Mouse (Mus musculus) small intestine, adult 2 months (tissue): ENCODE results near the gene Tnk2. TPM values are rescaled to one million over a fixed set of nuclear protein-coding genes. Genes with fewer than 3 reads are reported as not detected.

ENCODE experiments used
- H3K27ac ChIP-seq: fragments of 200-500 bp; 2 replicates; pipeline ENCODE4 v1.5.1; 2012; ENCODE audit warnings: low read depth, low read length, control low read depth, inconsistent platforms; ENCODE audit not compliant: insufficient read depth
- H3K27me3 ChIP-seq: fragments of 200-500 bp; 2 replicates; pipeline ENCODE4 v1.6.1; 2012; ENCODE audit warnings: mild to moderate bottlenecking, moderate library complexity, low read length, inconsistent platforms; ENCODE audit not compliant: control insufficient read depth, insufficient read depth
- H3K36me3 ChIP-seq: fragments of 200-500 bp; 2 replicates; pipeline ENCODE4 v1.6.1; 2012; ENCODE audit warnings: mild to moderate bottlenecking, low read length, control low read depth, inconsistent platforms; ENCODE audit not compliant: control insufficient read depth, insufficient read depth
- H3K4me1 ChIP-seq: fragments of 200-500 bp; 2 replicates; pipeline ENCODE4 v1.6.1; 2012; ENCODE audit warnings: low read length, inconsistent platforms, mixed read lengths; ENCODE audit not compliant: control insufficient read depth, insufficient read depth, insufficient read length
- H3K4me3 ChIP-seq: fragments of 200-500 bp; 2 replicates; pipeline ENCODE4 v1.5.1; 2012; ENCODE audit warnings: low read depth, mild to moderate bottlenecking, control low read depth, inconsistent platforms, low read length, moderate library complexity
- CTCF ChIP-seq: fragments of 200-500 bp; IDR thresholded peaks from 2 replicates; pipeline ENCODE4 v1.5.1; 2012; ENCODE audit warnings: low read depth, mild to moderate bottlenecking, control low read depth, inconsistent platforms, low read length, moderate library complexity, mixed read lengths; ENCODE audit not compliant: insufficient replicate concordance, insufficient read length; ENCODE audit errors: extremely low read depth
- POLR2A ChIP-seq: fragments of 200-500 bp; IDR thresholded peaks from 2 replicates; pipeline ENCODE4 v1.6.1; 2012; ENCODE audit warnings: low read depth, mild to moderate bottlenecking, control low read depth, inconsistent platforms, low read length, moderate library complexity
- WGBS: fragments of 180-500 bp; shearing (Covaris S2); methylation state at CpG from one replicate; pipeline ENCODE4 v1.1.7; 2018; 5-methylcytosine and 5-hydroxymethylcytosine counted together
- polyA plus RNA-seq: library from polyadenylated mRNA; depleted of rRNA; stranded (reverse); fragments of >200 nt; gene quantifications from 2 replicates; pipeline ENCODE4 v1.2.3, GENCODE M21; 2012

Tnk2 gene
- polyA plus RNA-seq, 1 experiment: 57.5 TPM

- TF ChIP-seq CTCF: no peak
- 0 out of 2 replicates have a peak, but pooled peaks have one; percentile 11 for TF ChIP-seq POLR2A
- 24% methylated on average over 17 of the region's 17 CpGs for WGBS
- peak overlapping the region; percentile 92 for H3K27ac ChIP-seq
Observed at GRCm38 (mm10) chr16:32707111-32707823, 63.6 kb downstream of the Tnk2 start.

GRCm38 (mm10) chr16:32707824-32708456 lies 64.3 kb downstream of the Tnk2 start:
- peaks cover 32% of the 10 kb centered on the region for H3K4me1 ChIP-seq
- H3K27ac ChIP-seq: peak overlapping the region; percentile 92
- TF ChIP-seq POLR2A: no peak; the same call in 1 of the 2 replicates
- no peak for TF ChIP-seq CTCF
- no peaks in the 10 kb centered on the region for H3K27me3 ChIP-seq
- no peaks in the 10 kb centered on the region for H3K36me3 ChIP-seq
- peak overlapping the region; percentile 41 for H3K4me3 ChIP-seq
- WGBS: 27% methylated on average over 9 of the region's 9 CpGs

More at GRCm38 (mm10) chr16:32707111-32707823, 63.6 kb downstream of the Tnk2 start:
- H3K27me3 ChIP-seq: no peaks in the 10 kb centered on the region
- no peaks in the 10 kb centered on the region for H3K36me3 ChIP-seq
- peaks cover 32% of the 10 kb centered on the region for H3K4me1 ChIP-seq
- H3K4me3 ChIP-seq: peak overlapping the region; percentile 33; the same call in 1 of the 2 replicates

DNA sequence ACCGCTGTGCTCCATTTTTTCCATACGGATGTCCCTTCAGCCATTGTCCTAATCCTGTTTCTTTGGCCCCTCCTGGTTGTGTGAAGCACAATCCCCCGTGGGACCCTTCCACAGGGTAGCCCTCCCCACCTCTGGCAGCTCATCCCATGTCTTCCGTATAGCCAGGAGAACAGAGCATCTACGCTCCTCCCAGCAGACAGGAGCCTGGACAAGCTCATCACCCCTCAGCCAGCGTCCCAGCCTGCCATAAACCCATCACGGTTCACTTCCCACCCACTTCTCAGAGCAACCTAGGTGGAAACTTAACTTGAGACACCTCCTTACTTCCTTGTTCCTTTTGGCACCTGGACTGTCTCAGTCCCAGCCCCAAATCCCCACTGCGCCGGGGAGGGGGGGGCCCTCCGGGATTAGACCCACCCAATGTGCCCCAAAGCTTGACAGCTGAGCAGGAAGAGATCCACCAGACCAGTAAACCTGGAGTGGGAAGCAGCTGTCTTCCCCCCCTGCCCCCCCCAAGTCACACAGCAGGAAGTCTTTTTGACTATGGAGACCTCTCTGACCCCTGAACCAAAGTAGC lies 64.9 kb downstream of the Tnk2 start:
- H3K36me3 ChIP-seq: no peaks in the 10 kb centered on the region
- 17% methylated on average over 10 of the region's 10 CpGs for WGBS
- H3K4me3 ChIP-seq: peak overlapping the region; percentile 41
- TF ChIP-seq POLR2A (no peak; the same call in 1 of the 2 replicates), CTCF (no peak)
- peaks cover 31% of the 10 kb centered on the region for H3K4me1 ChIP-seq
- no peaks in the 10 kb centered on the region for H3K27me3 ChIP-seq
- peak overlapping the region; percentile 82 for H3K27ac ChIP-seq

DNA sequence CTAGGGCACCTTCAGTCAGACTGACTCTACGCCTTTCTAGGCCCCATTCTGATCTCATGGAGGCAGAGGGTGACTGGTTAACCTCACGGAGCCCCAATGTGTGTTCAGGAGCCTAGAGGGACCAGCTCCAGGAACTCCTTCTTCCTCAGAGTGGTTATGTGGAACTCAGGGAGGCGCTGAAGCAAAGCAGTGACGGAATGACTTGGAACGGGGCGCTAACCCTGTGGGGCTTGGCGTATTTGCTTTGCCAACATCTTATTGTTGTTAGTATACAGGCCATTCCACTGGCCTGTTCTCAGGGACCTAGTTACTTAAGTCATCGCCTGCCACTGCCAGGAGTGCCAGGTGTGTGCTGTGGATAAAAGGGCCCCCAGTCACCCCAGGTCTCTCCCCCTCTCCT lies 65.4 kb downstream of the Tnk2 start:
- no peak overlapping the region for H3K4me3 ChIP-seq
- TF ChIP-seq CTCF (no peak), POLR2A (no peak)
- H3K36me3 ChIP-seq: no peaks in the 10 kb centered on the region
- no peaks in the 10 kb centered on the region for H3K27me3 ChIP-seq
- H3K27ac ChIP-seq: peak overlapping the region; percentile 82
- WGBS: 44% methylated on average over 8 of the region's 8 CpGs
- H3K4me1 ChIP-seq: peaks cover 28% of the 10 kb centered on the region

DNA sequence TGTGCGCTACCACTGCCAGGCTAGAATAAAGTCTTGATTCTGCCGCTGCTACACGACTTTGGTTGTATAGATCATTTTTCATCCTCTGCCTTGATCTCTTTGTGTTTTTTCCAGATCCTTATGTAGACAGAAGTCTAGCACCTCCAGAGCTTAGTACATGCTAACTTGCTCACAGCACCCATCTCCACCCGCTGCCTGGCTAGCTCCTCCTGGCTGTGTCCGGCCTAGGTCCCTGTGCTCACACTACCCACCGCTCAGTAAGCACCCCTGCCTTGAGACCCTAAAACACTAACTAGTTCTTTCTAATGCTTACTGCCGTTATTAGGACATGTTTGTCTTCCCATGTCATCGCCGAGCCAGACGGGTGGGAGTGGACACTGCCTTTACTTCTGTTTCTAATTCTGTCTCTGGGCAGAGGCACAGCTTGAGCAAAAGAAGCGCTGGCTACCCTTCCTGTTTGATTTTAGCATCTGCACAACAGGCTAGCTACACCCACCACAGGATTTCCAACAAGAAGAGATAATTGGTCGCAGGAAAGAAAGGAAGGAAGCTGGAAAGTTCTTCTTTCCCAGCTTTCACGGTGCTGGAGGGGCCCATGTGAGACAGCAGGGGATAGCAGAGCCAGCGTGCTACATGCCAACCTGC lies 66.9 kb downstream of the Tnk2 start:
- WGBS: 81% methylated on average over 14 of the region's 14 CpGs
- H3K4me3 ChIP-seq: no peak overlapping the region
- H3K27me3 ChIP-seq: no peaks in the 10 kb centered on the region
- H3K36me3 ChIP-seq: no peaks in the 10 kb centered on the region
- TF ChIP-seq CTCF: no peak
- TF ChIP-seq POLR2A: no peak
- H3K4me1 ChIP-seq: peaks cover 28% of the 10 kb centered on the region
- H3K27ac ChIP-seq: no peak overlapping the region

GRCm38 (mm10) chr16:32712202-32712601 lies 68.5 kb downstream of the Tnk2 start:
- peaks cover 19% of the 10 kb centered on the region for H3K4me1 ChIP-seq
- no peak for TF ChIP-seq POLR2A
- no peak for TF ChIP-seq CTCF
- 91% methylated on average over 11 of the region's 11 CpGs for WGBS
- H3K4me3 ChIP-seq: no peak overlapping the region
- H3K36me3 ChIP-seq: no peaks in the 10 kb centered on the region
- H3K27ac ChIP-seq: no peak overlapping the region
- no peaks in the 10 kb centered on the region for H3K27me3 ChIP-seq

- H3K4me1 ChIP-seq: peaks cover 10% of the 10 kb centered on the region; the same call in 1 of the 2 replicates
- WGBS: 21% methylated on average over 6 of the region's 6 CpGs
- H3K27me3 ChIP-seq: no peaks in the 10 kb centered on the region
- TF ChIP-seq CTCF (no peak), POLR2A (no peak)
- H3K27ac ChIP-seq: no peak overlapping the region
- no peak overlapping the region for H3K4me3 ChIP-seq
- no peaks in the 10 kb centered on the region for H3K36me3 ChIP-seq
Observed at GRCm38 (mm10) chr16:32713556-32713955, 69.9 kb downstream of the Tnk2 start.
